Mouse (Mus musculus) layer of hippocampus, postnatal 25 days (tissue): ENCODE measurements around the gene Cenpm. TPM values are rescaled to one million over a fixed set of nuclear protein-coding genes. Genes with fewer than 3 reads are reported as not detected.
A peak's percentile ranks its signal among the peaks of the same experiment; 100 is the strongest.

Experiments used
- DNase-seq, 2 experiments: peaks; one replicate each; pipeline ENCODE4 v3.0.0; 2022; ENCODE audit warnings: mixed read lengths in 2 of 2, low spot score in 1 of 2; ENCODE audit errors: extremely low spot score in 1 of 2
- total RNA-seq, 2 experiments: library from RNA; stranded (reverse); gene quantifications; 2 replicates each; pipeline ENCODE4 v1.2.3; 2021

The Cenpm gene
- total RNA-seq, 2 experiments from 2014 or later: 2.2 to 2.4 TPM

GRCm38 (mm10) chr15:82217039-82217438, 27.5 kb downstream of the Cenpm start:
- DNase-seq: no peak

GRCm38 (mm10) chr15:82216142-82216827, 28.3 kb downstream of the Cenpm start:
- no peak for DNase-seq

GRCm38 (mm10) chr15:82215332-82216046, 29.1 kb downstream of the Cenpm start:
- DNase-seq: no peak

- DNase-seq: no peak
Measured at GRCm38 (mm10) chr15:82213222-82213621, 31.3 kb downstream of the Cenpm start.

- DNase-seq: no peak
Measured at GRCm38 (mm10) chr15:82212752-82213063, 31.8 kb downstream of the Cenpm start, which contains the start of gene Shisa8. Gene Shisa8, minus strand, starts transcription at chr15:82212815.

GRCm38 (mm10) chr15:82211911-82212751, 32.4 kb downstream of the Cenpm start:
- DNase-seq: no peak

- DNase-seq: no peak
Measured at GRCm38 (mm10) chr15:82211281-82211680, 33.3 kb downstream of the Cenpm start.

GRCm38 (mm10) chr15:82210801-82211200, 33.7 kb downstream of the Cenpm start:
- no peak for DNase-seq

GRCm38 (mm10) chr15:82209295-82210050, 35.1 kb downstream of the Cenpm start:
- DNase-seq: no peak

GRCm38 (mm10) chr15:82208307-82208706, 36.2 kb downstream of the Cenpm start:
- no peak for DNase-seq

- no peak for DNase-seq
Measured at GRCm38 (mm10) chr15:82207504-82208219, 36.9 kb downstream of the Cenpm start.

- DNase-seq: no peak
Measured at GRCm38 (mm10) chr15:82207105-82207459, 37.5 kb downstream of the Cenpm start.

- DNase-seq: peak in 1 of 2 experiments; percentile 47
Measured at GRCm38 (mm10) chr15:82206365-82207104, 38.0 kb downstream of the Cenpm start.

GRCm38 (mm10) chr15:82204680-82205371, 39.7 kb downstream of the Cenpm start:
- DNase-seq: no peak

GRCm38 (mm10) chr15:82203611-82204351, 40.8 kb downstream of the Cenpm start:
- no peak for DNase-seq

GRCm38 (mm10) chr15:82203090-82203489, 41.5 kb downstream of the Cenpm start:
- no peak for DNase-seq

GRCm38 (mm10) chr15:82202086-82202485, 42.5 kb downstream of the Cenpm start:
- DNase-seq: no peak

GRCm38 (mm10) chr15:82199546-82199945, 45.0 kb downstream of the Cenpm start:
- DNase-seq: no peak
